10 mouse cellular contexts compared by ENCODE assay signal in the genomic region with DNA sequence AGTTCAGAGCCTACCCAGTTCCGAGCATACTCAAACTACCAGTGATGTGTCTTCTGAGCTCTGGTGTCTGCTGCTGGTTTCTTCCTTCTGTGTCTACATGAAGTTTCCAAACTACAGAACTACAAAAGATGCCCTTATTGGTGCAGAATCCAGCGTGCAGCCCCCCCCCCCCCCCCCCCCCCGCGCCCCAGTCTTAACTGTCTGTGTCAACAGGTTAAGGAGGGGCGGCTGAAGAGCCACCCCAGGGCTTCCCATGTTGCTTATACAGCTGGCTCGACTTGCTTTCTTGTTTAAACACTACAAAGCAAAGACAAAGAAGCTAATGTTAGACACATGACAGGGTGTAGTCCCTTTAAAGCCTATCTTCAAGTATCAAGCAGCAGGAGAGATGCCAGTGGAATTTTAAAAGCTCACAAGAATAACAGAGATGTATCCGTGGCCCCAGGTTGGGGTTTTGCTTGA.
DNase-seq lines count a peak whose midpoint lies in the region; ATAC-seq and TF ChIP-seq lines count a peak whose summit lies in the region.
"Had no signal": no experiment of that assay in that cellular context is flagged by ENCODE, and none has a peak within 500 bp of the region (broad histone marks: within the 10 kb centered on the region; RNA-seq: fewer than 3 reads in every experiment).

No protein-coding gene starts in this region.

- no peaks in the 10 kb centered on the region for H3K36me3 ChIP-seq in kidney, embryonic 16.5 days (ENCODE audit: insufficient read depth, low read length)
- H3K36me3 ChIP-seq in forebrain, embryonic 14.5 days (ENCODE audit: control insufficient read depth, insufficient read depth, low read length), result no peaks in the 10 kb centered on the region
- H3K36me3 ChIP-seq in midbrain, embryonic 11.5 days (ENCODE audit: control insufficient read depth, insufficient read depth, low read length), result no peaks in the 10 kb centered on the region
- H3K36me3 ChIP-seq in thymus, adult 2 months (ENCODE audit: control insufficient read depth, insufficient read depth, low read length), result no peaks in the 10 kb centered on the region
- H3K36me3 ChIP-seq: stomach, embryonic 15.5 days had no signal

- no peak overlapping the region for H3K4me3 ChIP-seq in kidney, embryonic 16.5 days (ENCODE audit: low read length)
- H3K4me3 ChIP-seq in forebrain, embryonic 14.5 days (ENCODE audit: low read depth, low read length), result no peak overlapping the region
- no peak overlapping the region for H3K4me3 ChIP-seq in midbrain, embryonic 11.5 days (ENCODE audit: low read depth, low read length)
- H3K4me3 ChIP-seq in thymus, adult 2 months (ENCODE audit: control insufficient read depth, insufficient read depth, low read length), result no peak overlapping the region
- H3K4me3 ChIP-seq: stomach, embryonic 15.5 days had no signal

- 28% methylated on average over 5 of the region's 7 CpGs for WGBS in kidney, embryonic 16.5 days
- 3% methylated on average over 5 of the region's 7 CpGs for WGBS in forebrain, embryonic 14.5 days
- 4% methylated on average over 5 of the region's 7 CpGs for WGBS in midbrain, embryonic 11.5 days
- 66% methylated on average over 7 of the region's 7 CpGs for WGBS in thymus, adult 2 months

- H3K4me2 ChIP-seq in kidney, embryonic 16.5 days (replicated peaks; ENCODE audit: low read depth, low read length), result no peak overlapping the region
- peak overlapping the region; percentile 20; the same call in 1 of the 2 replicates for H3K4me2 ChIP-seq in forebrain, embryonic 14.5 days (ENCODE audit: low read length)
- H3K4me2 ChIP-seq in midbrain, embryonic 11.5 days, result peak overlapping the region; percentile 4; the same call in 1 of the 2 replicates
- H3K4me2 ChIP-seq: stomach, embryonic 15.5 days had no signal

- 0 out of 2 replicates have a peak, but pooled peaks have one; percentile 6 for ATAC-seq in kidney, embryonic 16.5 days (ENCODE audit: low FRiP score, low TSS enrichment)
- ATAC-seq in forebrain, embryonic 14.5 days, result peak; percentile 52
- ATAC-seq in midbrain, embryonic 11.5 days (ENCODE audit: low FRiP score), result peak; percentile 76

- H3K27ac ChIP-seq in kidney, embryonic 16.5 days (ENCODE audit: low read length), result no peak overlapping the region
- peak overlapping the region; percentile 36; the same call in 1 of the 2 replicates for H3K27ac ChIP-seq in forebrain, embryonic 14.5 days (ENCODE audit: low read depth, low read length)
- H3K27ac ChIP-seq in midbrain, embryonic 11.5 days (ENCODE audit: low read depth, low read length), result peak overlapping the region; percentile 12; the same call in 1 of the 2 replicates
- H3K27ac ChIP-seq in thymus, adult 2 months (ENCODE audit: control insufficient read depth, insufficient read depth, low read length), result no peak overlapping the region
- H3K27ac ChIP-seq: stomach, embryonic 15.5 days had no signal

- H3K4me1 ChIP-seq in kidney, embryonic 16.5 days (ENCODE audit: insufficient read depth, low read length), result peaks cover 12% of the 10 kb centered on the region
- peaks cover 15% of the 10 kb centered on the region for H3K4me1 ChIP-seq in forebrain, embryonic 14.5 days (ENCODE audit: control insufficient read depth, insufficient read depth, low read length)
- peaks cover 18% of the 10 kb centered on the region for H3K4me1 ChIP-seq in midbrain, embryonic 11.5 days (ENCODE audit: control insufficient read depth, insufficient read depth, low read length)
- no peaks in the 10 kb centered on the region for H3K4me1 ChIP-seq in thymus, adult 2 months (replicated peaks; ENCODE audit: control insufficient read depth, insufficient read depth, low read length)

- H3K9ac ChIP-seq in kidney, embryonic 16.5 days (replicated peaks; ENCODE audit: low read length), result no peak overlapping the region
- H3K9ac ChIP-seq in forebrain, embryonic 14.5 days (ENCODE audit: low read length), result no peak overlapping the region
- no peak overlapping the region for H3K9ac ChIP-seq in midbrain, embryonic 11.5 days (ENCODE audit: low read length)
- H3K9ac ChIP-seq: stomach, embryonic 15.5 days had no signal

- TF ChIP-seq CTCF in brain, embryonic 14.5 days (IDR thresholded peaks at IDR 0.05; ENCODE audit: borderline replicate concordance, extremely low read depth, insufficient read depth, insufficient read length), result no peak
- no peak for TF ChIP-seq CTCF in thymus, adult 2 months (IDR thresholded peaks at IDR 0.05; ENCODE audit: borderline replicate concordance, control insufficient read depth, extremely low read depth, insufficient read depth, low read length, poor library complexity)

- DNase-seq in kidney, postnatal 36 days, result no peak
- DNase-seq in brain, embryonic 14.5 days (ENCODE audit: low read depth), result peak; percentile 54
- peak; percentile 40 for DNase-seq in forebrain, embryonic 14.5 days (ENCODE audit: low spot score)
- no peak for DNase-seq in midbrain, embryonic 11.5 days (ENCODE audit: low spot score, missing footprints)
- DNase-seq in spleen, postnatal 14 days (ENCODE audit: low spot score in 2 of 2), result no peak
- no peak for DNase-seq in thymus, adult 2 months
- DNase-seq in cerebellum, postnatal 14 days, result no peak
- DNase-seq: kidney, adult 18-20 months had no signal

- TF ChIP-seq POLR2A in brain, embryonic 14.5 days (IDR thresholded peaks at IDR 0.05; ENCODE audit: borderline replicate concordance, extremely low read depth, insufficient read depth, insufficient read length, poor library complexity, severe bottlenecking), result no peak
- TF ChIP-seq POLR2A in thymus, adult 2 months (IDR thresholded peaks at IDR 0.05; ENCODE audit: control insufficient read depth, extremely low read depth, insufficient read depth, low read length, poor library complexity), result no peak

- H3K27me3 ChIP-seq in kidney, embryonic 16.5 days (ENCODE audit: insufficient read depth, low read length), result no peaks in the 10 kb centered on the region
- no peaks in the 10 kb centered on the region for H3K27me3 ChIP-seq in forebrain, embryonic 14.5 days (replicated peaks; ENCODE audit: control insufficient read depth, insufficient read depth, low read length)
- no peaks in the 10 kb centered on the region for H3K27me3 ChIP-seq in midbrain, embryonic 11.5 days (ENCODE audit: control insufficient read depth, insufficient read depth, low read length)
- no peaks in the 10 kb centered on the region for H3K27me3 ChIP-seq in thymus, adult 2 months (ENCODE audit: control insufficient read depth, insufficient read depth, low read length)
- H3K27me3 ChIP-seq: stomach, embryonic 15.5 days had no signal

- no peaks in the 10 kb centered on the region for H3K9me3 ChIP-seq in kidney, embryonic 16.5 days (ENCODE audit: low read length)
- H3K9me3 ChIP-seq in forebrain, embryonic 14.5 days (replicated peaks; ENCODE audit: control insufficient read depth, low read length), result no peaks in the 10 kb centered on the region
- H3K9me3 ChIP-seq in midbrain, embryonic 11.5 days (ENCODE audit: control insufficient read depth, low read length), result no peaks in the 10 kb centered on the region
- H3K9me3 ChIP-seq: stomach, embryonic 15.5 days had no signal

Comparison
In these comparisons a context has a peak if more than half of its experiments do, and no peak if none do; other contexts are left out.
1. ATAC-seq: peak in every context shown above with its lines; median percentile 76 in midbrain, embryonic 11.5 days; 52 in forebrain, embryonic 14.5 days; 6 in kidney, embryonic 16.5 days.
2. H3K27ac ChIP-seq: peak in forebrain, embryonic 14.5 days (single experiment) and midbrain, embryonic 11.5 days (single experiment); none in kidney, embryonic 16.5 days (single experiment) and thymus, adult 2 months (single experiment).
3. DNase-seq: peak in brain, embryonic 14.5 days (single experiment) and forebrain, embryonic 14.5 days (single experiment); none in kidney, postnatal 36 days (0 of 2), midbrain, embryonic 11.5 days (single experiment), spleen, postnatal 14 days (0 of 2), thymus, adult 2 months (single experiment) and cerebellum, postnatal 14 days (0 of 2).